Mouse (Mus musculus): ENCODE results near the gene Hmgb2. TPM values are rescaled to one million over a fixed set of nuclear protein-coding genes. Genes with fewer than 3 reads are reported as not detected.

Gene Hmgb2
- polyA plus RNA-seq, 1 experiment from 2014 or later: 628 TPM

DNA sequence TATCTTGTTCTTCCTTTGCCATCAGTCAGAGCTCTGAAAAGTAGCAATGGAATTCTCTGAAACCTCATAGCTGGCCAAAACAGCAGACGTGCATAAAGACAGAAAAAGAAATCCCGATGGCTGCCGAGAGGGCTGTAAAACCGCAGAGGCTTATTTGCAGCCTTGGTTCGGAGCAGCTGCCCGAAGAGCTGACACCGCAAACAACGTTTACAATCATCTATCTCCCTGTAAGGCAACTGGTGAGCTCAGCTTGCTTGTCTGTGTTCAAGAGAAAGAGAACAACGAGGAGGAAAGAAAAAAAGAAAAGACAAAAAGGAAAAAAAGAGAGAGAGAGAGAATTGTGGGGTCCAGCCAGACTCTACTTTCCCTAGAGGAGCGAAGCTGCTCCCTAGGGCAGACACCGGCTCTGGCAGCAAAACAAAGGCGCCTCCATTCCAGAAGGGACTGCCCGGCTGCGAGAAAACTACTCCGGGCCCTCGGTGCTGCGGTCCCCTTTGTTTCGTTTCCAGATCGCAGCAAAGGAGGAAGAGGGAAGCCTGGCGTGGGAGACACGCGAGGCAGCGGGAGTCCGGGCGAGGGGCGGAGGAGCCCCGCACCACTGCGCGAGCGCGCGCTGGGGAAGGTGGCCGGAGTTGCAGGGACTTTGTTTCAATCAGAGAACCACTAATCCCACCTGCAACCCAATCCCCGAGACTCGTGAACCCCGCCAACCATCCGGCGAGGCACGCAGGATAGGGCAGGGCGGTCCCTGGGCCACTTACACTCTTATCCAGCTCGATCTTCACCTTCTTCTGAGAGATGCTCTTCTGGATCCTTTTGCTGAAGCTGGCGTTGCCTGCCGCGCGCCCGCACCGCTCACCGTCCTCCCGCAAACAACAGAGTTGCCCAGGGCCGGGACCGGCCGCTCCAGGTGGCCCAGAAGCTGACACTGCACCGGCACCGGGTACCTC is 24.9 kb upstream of the Hmgb2 start:
- peak; percentile 97 for DNase-seq (ENCODE audit: low spot score, missing footprints)
- Histone ChIP-seq H3K36me3 (ENCODE audit: control insufficient read depth, insufficient read depth, low read length) (peaks cover 5% of the 10 kb centered on the region; the same call in 1 of the 2 replicates), H3K4me2 (peak overlapping the region; percentile 65), H3K27me3 (ENCODE audit: control insufficient read depth, insufficient read depth, low read length) (no peaks in the 10 kb centered on the region), H3K4me3 (ENCODE audit: low read depth, low read length) (peak overlapping the region; percentile 94), H3K4me1 (ENCODE audit: control insufficient read depth, insufficient read depth, low read length) (peaks cover 7% of the 10 kb centered on the region), H3K9ac (ENCODE audit: low read length) (peak overlapping the region; percentile 96), H3K27ac (ENCODE audit: low read depth, low read length) (peak overlapping the region; percentile 95), H3K9me3 (ENCODE audit: control insufficient read depth, low read length) (no peaks in the 10 kb centered on the region)
- peak; percentile 67 for ATAC-seq (ENCODE audit: low FRiP score)
- under 1% methylated on average over 54 of the region's 54 CpGs for WGBS

DNA sequence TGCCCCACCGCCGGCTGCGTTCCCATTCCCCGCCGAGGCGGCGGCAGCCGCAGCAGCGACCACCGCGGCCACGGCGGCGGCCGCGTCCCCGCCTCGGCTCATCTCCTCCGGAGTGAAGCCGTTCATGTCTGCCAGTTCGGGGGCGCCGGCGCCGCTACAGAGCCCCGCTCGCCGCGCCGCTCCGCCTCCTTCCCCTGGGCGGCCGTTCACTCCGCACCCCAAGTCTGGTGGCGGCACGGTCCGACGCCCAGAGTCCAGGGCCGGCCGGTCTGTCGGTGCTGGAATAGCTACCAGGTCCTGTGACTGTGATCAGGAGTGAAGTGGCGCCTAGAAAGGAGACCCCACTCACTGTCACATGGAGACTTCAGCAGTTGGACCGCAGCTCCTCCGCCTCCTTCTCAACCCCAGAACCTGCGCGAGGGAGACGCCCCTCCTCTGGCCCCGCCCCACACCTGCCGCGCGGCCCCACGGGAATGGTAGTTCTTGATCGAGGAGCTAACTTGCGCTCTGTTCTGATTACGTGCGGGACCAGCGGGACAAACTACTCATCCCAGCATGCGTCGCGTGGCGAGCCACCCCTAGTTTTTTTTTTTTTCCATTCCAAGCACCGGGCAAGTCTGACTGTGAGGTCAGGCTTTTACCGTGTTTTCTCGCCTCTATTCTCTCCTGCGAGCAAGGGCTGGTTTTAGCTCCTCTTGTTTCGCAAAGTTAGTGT is 24.1 kb upstream of the Hmgb2 start, which contains the start of gene Sap30:
Sap30 (minus strand) TSS at position 420 of the 715 bp plus-strand sequence.
- peak; percentile 96 for ATAC-seq (ENCODE audit: low FRiP score)
- WGBS: under 1% methylated on average over 66 of the region's 66 CpGs

DNA sequence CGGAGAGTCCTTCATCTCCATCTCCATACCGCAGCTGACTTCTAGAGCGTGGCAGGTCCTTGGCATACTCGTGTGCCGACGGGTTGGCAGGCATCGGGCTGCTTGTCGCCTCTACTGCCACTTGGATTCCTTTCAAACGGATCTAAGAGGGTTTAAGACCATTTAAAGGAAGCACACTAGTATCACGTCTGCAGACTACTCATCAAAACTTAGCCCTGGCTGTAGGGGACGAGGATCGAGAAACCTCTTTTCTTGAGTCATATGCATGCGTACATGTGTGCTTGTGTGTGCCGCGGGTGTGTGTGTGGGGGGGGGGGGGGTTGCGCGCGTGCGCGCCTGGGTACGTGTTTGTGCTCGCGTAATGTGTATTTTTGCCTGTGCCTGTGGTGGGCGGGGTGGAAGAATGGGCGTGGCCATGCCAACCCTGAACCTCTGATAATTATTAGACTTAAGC is 23.4 kb upstream of the Hmgb2 start:
- peak overlapping the region; percentile 28; the same call in 1 of the 2 replicates for H3K27ac ChIP-seq (ENCODE audit: low read depth, low read length)
- peak overlapping the region; percentile 56 for H3K9ac ChIP-seq (ENCODE audit: low read length)
- peaks cover 7% of the 10 kb centered on the region for H3K4me1 ChIP-seq (ENCODE audit: control insufficient read depth, insufficient read depth, low read length)
- no peaks in the 10 kb centered on the region for H3K36me3 ChIP-seq (ENCODE audit: control insufficient read depth, insufficient read depth, low read length)
- peak; percentile 97 for DNase-seq (ENCODE audit: low spot score, missing footprints)
- H3K4me3 ChIP-seq (ENCODE audit: low read depth, low read length): peak overlapping the region; percentile 94
- H3K27me3 ChIP-seq (ENCODE audit: control insufficient read depth, insufficient read depth, low read length): no peaks in the 10 kb centered on the region
- peak overlapping the region; percentile 65 for H3K4me2 ChIP-seq
- no peaks in the 10 kb centered on the region for H3K9me3 ChIP-seq (ENCODE audit: control insufficient read depth, low read length)
- peak; percentile 49 for ATAC-seq (ENCODE audit: low FRiP score)
- WGBS: under 1% methylated on average over 20 of the region's 25 CpGs

More for the DNA sequence above, 24.1 kb upstream of the Hmgb2 start, which contains the start of gene Sap30:
- Histone ChIP-seq H3K9ac (ENCODE audit: low read length) (peak within 1 kb of the TSS; percentile 96), H3K4me1 (ENCODE audit: control insufficient read depth, insufficient read depth, low read length) (peaks cover 7% of the 10 kb centered on the region), H3K36me3 (ENCODE audit: control insufficient read depth, insufficient read depth, low read length) (no peaks in the 10 kb centered on the region; the same call in 1 of the 2 replicates), H3K27me3 (ENCODE audit: control insufficient read depth, insufficient read depth, low read length) (no peaks in the 10 kb centered on the region), H3K4me2 (peak within 1 kb of the TSS; percentile 65), H3K4me3 (ENCODE audit: low read depth, low read length) (peak within 1 kb of the TSS; percentile 94), H3K9me3 (ENCODE audit: control insufficient read depth, low read length) (no peaks in the 10 kb centered on the region), H3K27ac (ENCODE audit: low read depth, low read length) (peak within 1 kb of the TSS; percentile 95)
- peak; percentile 100 for DNase-seq (ENCODE audit: low spot score, missing footprints)

DNA sequence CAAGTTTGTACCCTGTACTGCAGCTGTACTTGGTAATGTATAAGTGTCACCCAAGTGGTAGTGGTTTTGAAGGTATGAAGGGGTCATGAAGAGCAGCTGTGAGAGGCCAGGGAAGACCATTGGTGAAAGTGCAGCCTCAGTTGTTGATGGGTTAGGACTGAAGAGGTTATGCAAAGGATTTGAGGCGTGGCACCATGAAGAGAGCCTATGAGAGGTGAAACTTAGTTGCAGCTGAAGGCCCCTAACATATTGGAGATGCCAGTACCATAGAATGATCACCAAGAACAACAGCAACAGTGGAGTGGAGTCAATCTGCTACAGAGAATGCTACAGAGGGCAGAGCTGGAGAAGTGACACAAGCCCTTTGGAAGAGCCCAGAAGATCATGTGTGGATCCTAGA is 22.3 kb upstream of the Hmgb2 start:
- peak; percentile 14 for DNase-seq (ENCODE audit: low spot score, missing footprints)
- Histone ChIP-seq H3K36me3 (ENCODE audit: control insufficient read depth, insufficient read depth, low read length) (no peaks in the 10 kb centered on the region), H3K4me1 (ENCODE audit: control insufficient read depth, insufficient read depth, low read length) (peaks cover 7% of the 10 kb centered on the region), H3K9me3 (ENCODE audit: control insufficient read depth, low read length) (no peaks in the 10 kb centered on the region), H3K27me3 (ENCODE audit: control insufficient read depth, insufficient read depth, low read length) (no peaks in the 10 kb centered on the region), H3K4me3 (ENCODE audit: low read depth, low read length) (no peak overlapping the region), H3K4me2 (no peak overlapping the region), H3K27ac (ENCODE audit: low read depth, low read length) (no peak overlapping the region), H3K9ac (ENCODE audit: low read length) (no peak overlapping the region)
- 95% methylated on average over 1 of the region's 1 CpGs for WGBS
- ATAC-seq (ENCODE audit: low FRiP score): no peak

DNA sequence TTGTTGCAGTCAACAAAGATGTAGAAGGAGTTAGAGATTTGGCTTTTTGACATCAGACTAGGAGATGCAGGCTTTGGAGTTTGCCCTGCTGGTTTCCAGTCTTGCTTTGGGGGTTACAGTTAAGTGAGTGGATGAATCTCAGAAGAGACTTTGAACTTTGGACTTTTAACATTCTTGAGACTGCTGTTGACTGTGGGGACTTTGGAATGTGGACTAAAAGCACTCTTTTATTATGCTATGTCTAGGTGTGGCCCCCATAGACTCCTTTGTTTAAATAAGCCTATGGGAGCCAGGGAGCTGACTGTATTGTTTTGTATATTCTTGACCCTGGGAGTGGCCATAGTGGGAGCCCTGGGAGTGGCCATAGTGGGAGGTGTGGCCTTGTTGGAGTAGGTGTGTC is 21.8 kb upstream of the Hmgb2 start:
- no peaks in the 10 kb centered on the region for H3K36me3 ChIP-seq (ENCODE audit: control insufficient read depth, insufficient read depth, low read length)
- H3K4me3 ChIP-seq (ENCODE audit: low read depth, low read length): no peak overlapping the region
- H3K4me1 ChIP-seq (ENCODE audit: control insufficient read depth, insufficient read depth, low read length): peaks cover 7% of the 10 kb centered on the region
- no peak overlapping the region for H3K27ac ChIP-seq (ENCODE audit: low read depth, low read length)
- no peaks in the 10 kb centered on the region for H3K9me3 ChIP-seq (ENCODE audit: control insufficient read depth, low read length)
- ATAC-seq (ENCODE audit: low FRiP score) (no peak), DNase-seq (ENCODE audit: low spot score, missing footprints) (peak; percentile 60)
- no peak overlapping the region for H3K4me2 ChIP-seq
- no peak overlapping the region for H3K9ac ChIP-seq (ENCODE audit: low read length)
- H3K27me3 ChIP-seq (ENCODE audit: control insufficient read depth, insufficient read depth, low read length): no peaks in the 10 kb centered on the region

DNA sequence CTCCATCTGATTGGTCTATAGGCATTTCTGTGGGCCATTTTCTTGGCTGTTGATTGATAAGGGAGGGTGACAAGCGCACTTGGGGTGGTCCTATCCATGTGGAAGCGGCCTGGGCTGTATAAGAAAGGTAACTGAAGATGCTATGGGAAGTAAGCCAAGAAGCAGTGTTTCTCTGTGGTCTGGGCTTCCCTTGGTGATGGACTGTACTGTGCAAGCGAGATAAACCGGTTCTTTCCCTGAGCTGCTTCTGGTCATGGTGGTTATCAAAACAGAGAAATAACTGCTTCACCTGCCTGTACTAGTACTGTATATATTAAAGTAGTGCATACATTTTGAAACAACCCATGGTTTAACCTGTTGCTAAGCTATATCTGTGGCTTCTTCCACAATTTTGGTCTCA is 19.8 kb upstream of the Hmgb2 start:
- Histone ChIP-seq H3K27me3 (ENCODE audit: control insufficient read depth, insufficient read depth, low read length) (no peaks in the 10 kb centered on the region), H3K9ac (ENCODE audit: low read length) (no peak overlapping the region), H3K4me3 (ENCODE audit: low read depth, low read length) (no peak overlapping the region), H3K4me2 (no peak overlapping the region), H3K36me3 (ENCODE audit: control insufficient read depth, insufficient read depth, low read length) (no peaks in the 10 kb centered on the region), H3K9me3 (ENCODE audit: control insufficient read depth, low read length) (no peaks in the 10 kb centered on the region), H3K27ac (ENCODE audit: low read depth, low read length) (no peak overlapping the region), H3K4me1 (ENCODE audit: control insufficient read depth, insufficient read depth, low read length) (no peaks in the 10 kb centered on the region)
- ATAC-seq (ENCODE audit: low FRiP score): no peak
- 93% methylated on average over 4 of the region's 4 CpGs for WGBS
- no peak for DNase-seq (ENCODE audit: low spot score, missing footprints)

DNA sequence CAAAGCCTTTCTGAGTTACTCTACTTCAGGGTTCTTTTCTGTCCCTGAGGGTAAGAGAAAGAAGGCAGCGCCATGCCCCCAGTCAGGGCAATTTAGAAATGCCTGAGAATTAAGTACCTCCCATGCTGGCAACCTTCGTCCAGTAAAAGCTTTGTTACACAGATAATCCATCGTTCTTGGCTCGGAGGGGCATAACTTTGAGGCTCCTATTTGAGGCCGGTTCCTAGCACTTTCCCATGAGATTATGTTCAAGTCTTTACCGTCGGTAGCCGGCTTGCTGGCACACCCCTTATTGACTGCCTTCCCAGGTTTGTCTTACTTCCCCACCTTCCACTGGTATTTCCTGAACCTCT is 13.2 kb upstream of the Hmgb2 start:
- 75% methylated on average over 8 of the region's 8 CpGs for WGBS
- no peak overlapping the region for H3K27ac ChIP-seq (ENCODE audit: low read depth, low read length)
- DNase-seq (ENCODE audit: low spot score, missing footprints): no peak
- no peak overlapping the region for H3K9ac ChIP-seq (ENCODE audit: low read length)
- ATAC-seq (ENCODE audit: low FRiP score): no peak
- no peaks in the 10 kb centered on the region for H3K9me3 ChIP-seq (ENCODE audit: control insufficient read depth, low read length)
- H3K4me1 ChIP-seq (ENCODE audit: control insufficient read depth, insufficient read depth, low read length): no peaks in the 10 kb centered on the region
- H3K4me3 ChIP-seq (ENCODE audit: low read depth, low read length): no peak overlapping the region
- no peaks in the 10 kb centered on the region for H3K36me3 ChIP-seq (ENCODE audit: control insufficient read depth, insufficient read depth, low read length)
- no peak overlapping the region for H3K4me2 ChIP-seq
- no peaks in the 10 kb centered on the region for H3K27me3 ChIP-seq (ENCODE audit: control insufficient read depth, insufficient read depth, low read length)

DNA sequence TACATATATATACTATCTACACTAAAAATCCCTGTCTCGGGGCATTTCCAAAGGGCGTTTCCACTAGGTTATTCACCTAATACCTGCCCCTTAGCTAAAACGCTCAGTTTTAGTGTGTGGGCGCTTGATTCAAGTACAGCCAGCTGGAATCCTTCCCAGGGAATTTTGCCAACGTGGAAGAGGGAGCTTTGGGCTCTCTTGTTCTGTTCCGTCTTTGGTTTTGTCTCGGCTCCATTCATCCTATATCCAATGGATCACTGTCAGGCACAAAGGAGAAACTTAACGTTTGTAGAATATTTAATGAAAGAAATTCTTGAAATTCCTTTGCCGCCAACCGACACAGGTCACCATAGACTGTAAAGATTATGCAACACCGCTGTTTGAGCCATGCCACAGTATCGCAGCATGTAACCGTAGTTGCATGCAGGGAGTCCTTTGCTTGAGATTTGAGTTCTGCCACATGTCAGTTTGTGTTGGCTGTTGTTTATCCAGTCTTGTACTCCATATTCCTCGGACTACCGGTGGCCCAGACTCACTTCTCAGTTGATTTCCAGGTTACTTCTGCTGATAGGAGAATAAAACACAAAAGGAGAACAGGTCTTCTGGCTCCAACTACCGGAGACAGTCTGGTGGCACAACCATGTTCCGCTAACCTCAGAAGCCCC is 12.7 kb upstream of the Hmgb2 start:
- WGBS: 72% methylated on average over 17 of the region's 17 CpGs
- H3K4me1 ChIP-seq (ENCODE audit: control insufficient read depth, insufficient read depth, low read length): no peaks in the 10 kb centered on the region

More for the DNA sequence above, 12.7 kb upstream of the Hmgb2 start:
- no peak overlapping the region for H3K4me2 ChIP-seq
- H3K4me3 ChIP-seq (ENCODE audit: low read depth, low read length): no peak overlapping the region
- no peak for DNase-seq (ENCODE audit: low spot score, missing footprints)
- H3K27me3 ChIP-seq (ENCODE audit: control insufficient read depth, insufficient read depth, low read length): no peaks in the 10 kb centered on the region
- no peak overlapping the region for H3K9ac ChIP-seq (ENCODE audit: low read length)
- H3K36me3 ChIP-seq (ENCODE audit: control insufficient read depth, insufficient read depth, low read length): no peaks in the 10 kb centered on the region
- no peaks in the 10 kb centered on the region for H3K9me3 ChIP-seq (ENCODE audit: control insufficient read depth, low read length)
- 0 out of 2 replicates have a peak, but pooled peaks have one; percentile 41 for ATAC-seq (ENCODE audit: low FRiP score)
- no peak overlapping the region for H3K27ac ChIP-seq (ENCODE audit: low read depth, low read length)

Data from midbrain, embryonic 11.5 days (tissue).